Mouse (Mus musculus) midbrain, embryonic 16.5 days (tissue): ENCODE measurements at regions not wholly inside any gene's neighbourhood (a gene's known extent, or its start where the extent isn't known, plus 50 kb on each side); places are given as distances from the start of the nearest gene placed in this dataset.

Experiments used
- ATAC-seq: fragments of 200-750 bp; cut with Nextera tagmentation; 2 replicates; pipeline ENCODE4 v1.8.0; 2017; ENCODE audit warnings: moderate TSS enrichment
- H3K27ac ChIP-seq: fragments of 300-500 bp; sonication (generic); 2 replicates; pipeline ENCODE4 v1.5.1; 2014; ENCODE audit warnings: mild to moderate bottlenecking, low read length, mixed read lengths
- H3K27me3 ChIP-seq: fragments of 300-500 bp; sonication (generic); 2 replicates; pipeline ENCODE4 v1.6.1; 2014; ENCODE audit warnings: low read depth, low read length, mixed read lengths; ENCODE audit not compliant: control insufficient read depth, insufficient read depth
- H3K36me3 ChIP-seq: fragments of 300-500 bp; sonication (generic); 2 replicates; pipeline ENCODE4 v1.6.1; 2014; ENCODE audit warnings: mild to moderate bottlenecking, low read length, moderate library complexity, mixed read lengths; ENCODE audit not compliant: control insufficient read depth, insufficient read depth
- H3K4me1 ChIP-seq: fragments of 300-500 bp; sonication (generic); 2 replicates; pipeline ENCODE4 v1.6.1; 2014; ENCODE audit warnings: mild to moderate bottlenecking, low read length, mixed read lengths; ENCODE audit not compliant: control insufficient read depth, insufficient read depth
- H3K4me2 ChIP-seq: fragments of 300-500 bp; sonication (generic); 2 replicates; pipeline ENCODE4 v1.6.1; 2014; ENCODE audit warnings: mild to moderate bottlenecking, low read length, mixed read lengths
- H3K4me3 ChIP-seq: fragments of 300-500 bp; sonication (generic); 2 replicates; pipeline ENCODE4 v1.5.1; 2014; ENCODE audit warnings: low read depth, mild to moderate bottlenecking, low read length, moderate library complexity, mixed read lengths
- H3K9ac ChIP-seq: fragments of 300-500 bp; sonication (generic); 2 replicates; pipeline ENCODE4 v1.6.1; 2014; ENCODE audit warnings: low read depth, low read length, mixed read lengths
- H3K9me3 ChIP-seq: fragments of 300-500 bp; sonication (generic); replicated peaks from 2 replicates; pipeline ENCODE4 v1.6.1; 2014; ENCODE audit warnings: mild to moderate bottlenecking, low read length, mixed read lengths; ENCODE audit not compliant: control insufficient read depth, poor library complexity, severe bottlenecking
- WGBS: fragments of 180-500 bp; shearing (Covaris S2); extraction: QIAGEN DNeasy Blood & Tissue Kit; methylation state at CpG from one replicate; pipeline ENCODE4 v1.1.7; 2014; 5-methylcytosine and 5-hydroxymethylcytosine counted together

- Histone ChIP-seq H3K4me2 (no peak overlapping the region), H3K9me3 (no peaks in the 10 kb centered on the region), H3K36me3 (no peaks in the 10 kb centered on the region), H3K4me3 (no peak overlapping the region), H3K9ac (no peak overlapping the region), H3K27ac (no peak overlapping the region), H3K27me3 (no peaks in the 10 kb centered on the region), H3K4me1 (no peaks in the 10 kb centered on the region; the same call in 1 of the 2 replicates)
- no peak for ATAC-seq
- WGBS, result 68% methylated on average over 1 of the region's 1 CpGs
Observed at GRCm38 (mm10) chr13:110450526-110450925, 55.7 kb downstream of the Plk2 start.

GRCm38 (mm10) chr13:110452009-110452525 is 57.2 kb downstream of the Plk2 start:
- no peak overlapping the region for H3K9ac ChIP-seq
- H3K27me3 ChIP-seq, result no peaks in the 10 kb centered on the region
- ATAC-seq, result no peak
- H3K4me3 ChIP-seq, result no peak overlapping the region
- no peaks in the 10 kb centered on the region for H3K9me3 ChIP-seq
- no peak overlapping the region for H3K27ac ChIP-seq
- 19% methylated on average over 6 of the region's 6 CpGs for WGBS
- no peak overlapping the region for H3K4me2 ChIP-seq
- no peaks in the 10 kb centered on the region; the same call in 1 of the 2 replicates for H3K4me1 ChIP-seq
- no peaks in the 10 kb centered on the region for H3K36me3 ChIP-seq

- Histone ChIP-seq H3K4me2 (no peak overlapping the region), H3K4me1 (no peaks in the 10 kb centered on the region; the same call in 1 of the 2 replicates), H3K27me3 (no peaks in the 10 kb centered on the region), H3K4me3 (no peak overlapping the region), H3K27ac (no peak overlapping the region), H3K9ac (no peak overlapping the region), H3K36me3 (no peaks in the 10 kb centered on the region), H3K9me3 (no peaks in the 10 kb centered on the region)
- ATAC-seq, result no peak
- WGBS, result 72% methylated on average over 4 of the region's 4 CpGs
Observed at GRCm38 (mm10) chr13:110455085-110455484, 60.2 kb downstream of the Plk2 start.

GRCm38 (mm10) chr13:110455569-110456196 is 60.8 kb downstream of the Plk2 start:
- H3K36me3 ChIP-seq, result no peaks in the 10 kb centered on the region
- H3K27ac ChIP-seq, result no peak overlapping the region
- H3K4me3 ChIP-seq, result no peak overlapping the region
- no peak overlapping the region for H3K9ac ChIP-seq
- no peaks in the 10 kb centered on the region for H3K9me3 ChIP-seq
- H3K4me1 ChIP-seq, result peaks cover 2% of the 10 kb centered on the region
- WGBS, result 87% methylated on average over 5 of the region's 5 CpGs
- H3K27me3 ChIP-seq, result no peaks in the 10 kb centered on the region
- ATAC-seq, result no peak
- no peak overlapping the region for H3K4me2 ChIP-seq

- H3K4me3 ChIP-seq, result no peak overlapping the region
- H3K27ac ChIP-seq, result no peak overlapping the region
- no peaks in the 10 kb centered on the region for H3K36me3 ChIP-seq
- ATAC-seq, result no peak
- no peaks in the 10 kb centered on the region for H3K27me3 ChIP-seq
- 63% methylated on average over 4 of the region's 4 CpGs for WGBS
- no peak overlapping the region for H3K4me2 ChIP-seq
- no peak overlapping the region for H3K9ac ChIP-seq
- no peaks in the 10 kb centered on the region for H3K9me3 ChIP-seq
- peaks cover 4% of the 10 kb centered on the region for H3K4me1 ChIP-seq
Observed at GRCm38 (mm10) chr13:110458701-110459100, 63.9 kb downstream of the Plk2 start.

- WGBS, result 50% methylated on average over 13 of the region's 13 CpGs
- ATAC-seq, result no peak
- no peak overlapping the region for H3K27ac ChIP-seq
- peaks cover 4% of the 10 kb centered on the region for H3K4me1 ChIP-seq
- H3K4me2 ChIP-seq, result no peak overlapping the region
- H3K4me3 ChIP-seq, result no peak overlapping the region
- no peaks in the 10 kb centered on the region for H3K9me3 ChIP-seq
- H3K36me3 ChIP-seq, result no peaks in the 10 kb centered on the region
- no peaks in the 10 kb centered on the region for H3K27me3 ChIP-seq
- H3K9ac ChIP-seq, result no peak overlapping the region
Observed at GRCm38 (mm10) chr13:110461581-110461980, 66.7 kb downstream of the Plk2 start.

GRCm38 (mm10) chr13:110471526-110471925 is 76.7 kb downstream of the Plk2 start:
- Histone ChIP-seq H3K4me2 (no peak overlapping the region), H3K4me3 (no peak overlapping the region), H3K9ac (no peak overlapping the region), H3K27ac (no peak overlapping the region), H3K27me3 (no peaks in the 10 kb centered on the region), H3K4me1 (no peaks in the 10 kb centered on the region), H3K36me3 (no peaks in the 10 kb centered on the region), H3K9me3 (no peaks in the 10 kb centered on the region)
- WGBS, result 65% methylated on average over 4 of the region's 4 CpGs
- ATAC-seq, result no peak

GRCm38 (mm10) chr13:110477709-110478108 is 82.9 kb downstream of the Plk2 start:
- Histone ChIP-seq H3K4me3 (no peak overlapping the region), H3K4me1 (no peaks in the 10 kb centered on the region), H3K27ac (no peak overlapping the region), H3K4me2 (no peak overlapping the region), H3K36me3 (no peaks in the 10 kb centered on the region), H3K9me3 (no peaks in the 10 kb centered on the region), H3K9ac (no peak overlapping the region), H3K27me3 (no peaks in the 10 kb centered on the region)
- 95% methylated on average over 5 of the region's 5 CpGs for WGBS
- ATAC-seq, result no peak

- no peak for ATAC-seq
- WGBS, result 95% methylated on average over 5 of the region's 6 CpGs
Observed at GRCm38 (mm10) chr13:110484358-110484940, 89.6 kb downstream of the Plk2 start.

More at GRCm38 (mm10) chr13:110484358-110484940, 89.6 kb downstream of the Plk2 start:
- Histone ChIP-seq H3K27ac (no peak overlapping the region), H3K9me3 (no peaks in the 10 kb centered on the region), H3K36me3 (no peaks in the 10 kb centered on the region), H3K4me3 (no peak overlapping the region), H3K4me2 (no peak overlapping the region), H3K27me3 (no peaks in the 10 kb centered on the region), H3K9ac (no peak overlapping the region), H3K4me1 (no peaks in the 10 kb centered on the region)
